Comparison of ENCODE assay signal across 8 mouse cellular contexts in genomic region chr4:148807397-148807796, GRCm38 (mm10). TPM values are rescaled to one million over a fixed set of nuclear protein-coding genes. Genes with fewer than 3 reads are reported as not detected.
DNase-seq lines count a peak whose midpoint lies in the region; ATAC-seq lines count a peak whose summit lies in the region.
"Had no signal": no experiment of that assay in that cellular context is flagged by ENCODE, and none has a peak within 500 bp of the region (broad histone marks: within the 10 kb centered on the region; RNA-seq: fewer than 3 reads in every experiment).

No protein-coding gene starts in this region.

- no peak overlapping the region for H3K27ac ChIP-seq in lung, embryonic 15.5 days
- H3K27ac ChIP-seq in forebrain, embryonic 16.5 days (ENCODE audit: low read length), result no peak overlapping the region
- no peak overlapping the region for H3K27ac ChIP-seq in limb, embryonic 13.5 days
- no peak overlapping the region for H3K27ac ChIP-seq in stomach, embryonic 15.5 days

- WGBS in lung, embryonic 15.5 days, result 1% methylated on average over 9 of the region's 9 CpGs
- WGBS in forebrain, embryonic 16.5 days, result 1% methylated on average over 9 of the region's 9 CpGs
- WGBS in limb, embryonic 13.5 days, result 1% methylated on average over 9 of the region's 9 CpGs
- 8% methylated on average over 9 of the region's 9 CpGs for WGBS in stomach, embryonic 15.5 days

- no peak overlapping the region for H3K9ac ChIP-seq in lung, embryonic 15.5 days
- H3K9ac ChIP-seq in forebrain, embryonic 16.5 days (replicated peaks; ENCODE audit: low read depth, low read length), result no peak overlapping the region
- no peak overlapping the region for H3K9ac ChIP-seq in limb, embryonic 13.5 days
- no peak overlapping the region for H3K9ac ChIP-seq in stomach, embryonic 15.5 days

- peak overlapping the region; percentile 75 for H3K4me3 ChIP-seq in lung, embryonic 15.5 days
- H3K4me3 ChIP-seq in forebrain, embryonic 16.5 days (replicated peaks; ENCODE audit: low read length), result no peak overlapping the region
- peak overlapping the region; percentile 63 for H3K4me3 ChIP-seq in limb, embryonic 13.5 days
- peak overlapping the region; percentile 65; the same call in 1 of the 2 replicates for H3K4me3 ChIP-seq in stomach, embryonic 15.5 days (replicated peaks)

- no peaks in the 10 kb centered on the region for H3K9me3 ChIP-seq in lung, embryonic 15.5 days
- H3K9me3 ChIP-seq in forebrain, embryonic 16.5 days (ENCODE audit: control insufficient read depth, low read length), result no peaks in the 10 kb centered on the region
- no peaks in the 10 kb centered on the region for H3K9me3 ChIP-seq in limb, embryonic 13.5 days
- no peaks in the 10 kb centered on the region for H3K9me3 ChIP-seq in stomach, embryonic 15.5 days

- no peak for DNase-seq in lung, postnatal 4 days
- DNase-seq in spleen, postnatal 10 days (ENCODE audit: low spot score in 2 of 2), result no peak
- DNase-seq: cerebellum, adult 9-10 months had no signal

- no peaks in the 10 kb centered on the region for H3K36me3 ChIP-seq in lung, embryonic 15.5 days
- H3K36me3 ChIP-seq in forebrain, embryonic 16.5 days (ENCODE audit: control insufficient read depth, insufficient read depth), result no peaks in the 10 kb centered on the region
- no peaks in the 10 kb centered on the region for H3K36me3 ChIP-seq in limb, embryonic 13.5 days
- H3K36me3 ChIP-seq in stomach, embryonic 15.5 days, result no peaks in the 10 kb centered on the region

- peaks cover 71% of the 10 kb centered on the region for H3K27me3 ChIP-seq in lung, embryonic 15.5 days
- peaks cover 66% of the 10 kb centered on the region for H3K27me3 ChIP-seq in forebrain, embryonic 16.5 days (replicated peaks; ENCODE audit: control insufficient read depth, insufficient read depth, low read length)
- peaks cover 93% of the 10 kb centered on the region for H3K27me3 ChIP-seq in limb, embryonic 13.5 days
- H3K27me3 ChIP-seq in stomach, embryonic 15.5 days (replicated peaks), result peaks cover 24% of the 10 kb centered on the region

- no peak for ATAC-seq in lung, embryonic 15.5 days (ENCODE audit: borderline replicate concordance, extremely low read depth, low FRiP score, low TSS enrichment)
- no peak for ATAC-seq in forebrain, embryonic 16.5 days
- no peak for ATAC-seq in limb, embryonic 13.5 days (ENCODE audit: low FRiP score, low read depth)
- no peak for ATAC-seq in stomach, embryonic 15.5 days (ENCODE audit: insufficient read depth, low FRiP score, low read depth)
- ATAC-seq in inflammation-experienced regulatory T-cells, adult 6 months, result no peak

- H3K4me1 ChIP-seq in lung, embryonic 15.5 days, result peaks cover 49% of the 10 kb centered on the region
- peaks cover 43% of the 10 kb centered on the region for H3K4me1 ChIP-seq in forebrain, embryonic 16.5 days (replicated peaks; ENCODE audit: control insufficient read depth, insufficient read depth, low read length)
- peaks cover 54% of the 10 kb centered on the region for H3K4me1 ChIP-seq in limb, embryonic 13.5 days
- H3K4me1 ChIP-seq in stomach, embryonic 15.5 days, result peaks cover 38% of the 10 kb centered on the region

- H3K4me2 ChIP-seq in lung, embryonic 15.5 days, result peak overlapping the region; percentile 100
- H3K4me2 ChIP-seq in forebrain, embryonic 16.5 days (ENCODE audit: low read length), result peak overlapping the region; percentile 4
- H3K4me2 ChIP-seq in limb, embryonic 13.5 days (replicated peaks), result peak overlapping the region; percentile 100
- H3K4me2 ChIP-seq in stomach, embryonic 15.5 days, result peak overlapping the region; percentile 96

RNA-seq across cellular contexts. Expression of gene Casz1, which starts 3.2 kb away (rescaled TPM):
- 5.4 and 6.5 TPM in 2 replicates for polyA plus RNA-seq in lung, embryonic 15.5 days (2015; fragmentation: Nextera tagmentation; extraction: Ambion mirVana)
- 0.98 and 1.0 TPM in 2 replicates for polyA plus RNA-seq in forebrain, embryonic 16.5 days (2015; fragmentation: Nextera tagmentation; extraction: Ambion mirVana)
- 4.1 and 4.5 TPM in 2 replicates for polyA plus RNA-seq in limb, embryonic 13.5 days (2015; fragmentation: Nextera tagmentation; extraction: Ambion mirVana)
- polyA plus RNA-seq in stomach, embryonic 15.5 days (2015; fragmentation: Nextera tagmentation; extraction: Ambion mirVana), result 8.9 and 10.2 TPM in 2 replicates
- polyA plus RNA-seq in inflammation-experienced regulatory T-cells, adult 6 months (2017; shearing (Covaris generic)), result 1 to 10 TPM in 1 of 3 experiments, under 1 TPM in 2; 0.58 to 1.8 (median 0.80) TPM

Comparison
In these comparisons a context has a peak if more than half of its experiments do, and no peak if none do; other contexts are left out.
1. H3K4me2 ChIP-seq: peak in every context shown above with its lines; median percentile 100 in lung, embryonic 15.5 days; 100 in limb, embryonic 13.5 days; 96 in stomach, embryonic 15.5 days; 4 in forebrain, embryonic 16.5 days.